Mouse (Mus musculus) heart, postnatal 14 days (tissue): ENCODE results near the gene Ap1b1. TPM values are rescaled to one million over a fixed set of nuclear protein-coding genes. Genes with fewer than 3 reads are reported as not detected.

Experiments used
- DNase-seq, 2 experiments: peaks; one replicate each; pipeline ENCODE4 v3.0.0; 2021 to 2022
- intact Hi-C: fragments of 180-260 bp; cut with DNase I; formaldehyde crosslinking; loops from one replicate; pipeline ENCODE4 v1.15.1; 2025
- long read RNA-seq, 2 experiments: library from polyadenylated mRNA; stranded (forward); transcript quantifications; one replicate each; pipeline ENCODE4 v2.0.0; 2021
- total RNA-seq, 2 experiments: library from RNA; stranded (reverse); gene quantifications; 2 replicates each; pipeline ENCODE4 v1.2.3; 2021

Gene Ap1b1
- total RNA-seq: 10 to 100 TPM; 48.9 to 51.7 TPM
- long read RNA-seq, experiment 1, full-length matches to known transcripts: 20 of 51 reads
- long read RNA-seq, experiment 1, partial matches to known transcripts: 19 of 51 reads
- long read RNA-seq, experiment 1, other reads (novel, unspliced or antisense): 12 of 51 reads
- long read RNA-seq, experiment 2, full-length matches to known transcripts: 12 of 39 reads
- long read RNA-seq, experiment 2, partial matches to known transcripts: 18 of 39 reads
- long read RNA-seq, experiment 2, other reads (novel, unspliced or antisense): 9 of 39 reads

GRCm38 (mm10) chr11:4986695-4987486, at the start of gene Ap1b1:
Gene Ap1b1, plus strand, starts transcription at chr11:4986824.
- intact Hi-C loops: no loop called here
- DNase-seq: peak; percentile 91

- no peak for DNase-seq
- intact Hi-C loops: no loop called here
Measured at GRCm38 (mm10) chr11:4946530-4946929, 40.1 kb upstream of the Ap1b1 start.

- peak; percentile 27 to 34 for DNase-seq
- intact Hi-C loops: no loop called here
Measured at GRCm38 (mm10) chr11:4946947-4947812, 39.4 kb upstream of the Ap1b1 start.

DNA sequence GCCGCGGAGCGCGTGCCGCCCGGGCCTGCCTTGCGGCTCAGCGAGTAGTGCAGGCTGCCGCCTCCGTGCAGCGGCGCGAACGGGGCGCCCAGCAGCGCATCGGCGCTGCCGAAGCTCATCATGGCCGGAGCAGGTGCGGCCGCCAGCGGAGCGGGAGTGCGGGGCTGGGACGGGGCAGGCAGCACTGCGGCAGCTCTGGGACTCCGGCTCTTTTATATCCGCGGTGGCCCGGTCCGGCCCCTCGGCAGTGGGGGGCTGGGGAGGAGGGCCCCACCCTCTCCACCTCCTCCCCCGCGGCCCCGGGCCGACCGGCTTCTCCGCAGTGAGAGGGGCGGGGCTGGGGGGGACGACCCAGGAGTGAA, 38.8 kb upstream of the Ap1b1 start, which contains the start of gene Nefh:
TSS of gene Nefh (minus strand) at position 252 of the 362 bp plus-strand sequence.
- intact Hi-C loops: no loop called here
- DNase-seq: no peak

DNA sequence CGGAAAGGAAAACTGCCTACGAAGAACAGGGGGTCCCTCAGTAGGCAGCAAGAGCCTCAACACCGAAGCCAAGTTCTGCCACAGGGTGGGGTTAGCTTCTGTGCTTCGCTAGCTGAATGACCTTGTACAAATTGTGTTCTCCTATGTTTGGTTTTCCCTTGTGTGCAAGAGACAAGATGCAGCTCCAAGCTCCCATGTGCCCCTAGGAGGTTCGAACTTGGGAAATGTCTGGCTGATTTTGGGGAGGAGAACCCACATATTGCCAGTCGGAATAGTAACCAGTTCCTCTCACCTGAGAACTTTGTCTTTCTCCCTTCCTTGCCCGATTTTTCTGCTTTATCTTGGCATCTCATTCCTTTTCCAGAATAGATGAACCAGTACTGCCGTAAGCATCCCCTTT, 37.8 kb upstream of the Ap1b1 start:
- no peak for DNase-seq
- intact Hi-C loops: no loop called here

GRCm38 (mm10) chr11:4949256-4950044, 37.2 kb upstream of the Ap1b1 start:
- intact Hi-C loops: no loop called here
- peak; percentile 36 to 72 for DNase-seq

DNA sequence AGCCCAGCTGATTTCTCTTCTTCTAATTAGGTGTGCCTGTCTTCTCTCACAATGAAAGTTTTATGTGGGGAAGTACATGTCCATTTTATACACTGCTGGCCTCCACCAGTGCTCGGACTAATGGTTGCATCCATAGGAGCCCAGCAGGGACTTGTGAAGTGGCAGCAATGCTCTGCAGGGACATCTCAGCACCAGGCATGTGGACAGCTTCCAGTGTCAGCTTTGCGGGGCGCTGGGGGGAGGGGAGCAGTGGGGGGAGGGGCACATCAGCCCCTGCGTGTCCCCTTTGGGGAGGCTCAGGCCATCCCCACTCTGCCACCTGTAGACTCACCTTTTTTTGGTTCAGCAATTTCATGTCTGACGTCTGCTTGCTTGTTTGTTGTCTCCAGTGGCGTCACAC, 33.2 kb upstream of the Ap1b1 start:
- intact Hi-C loops: no loop called here
- no peak for DNase-seq

GRCm38 (mm10) chr11:4953918-4954317, 32.7 kb upstream of the Ap1b1 start:
- peak in 1 of 2 experiments; percentile 9 for DNase-seq

DNA sequence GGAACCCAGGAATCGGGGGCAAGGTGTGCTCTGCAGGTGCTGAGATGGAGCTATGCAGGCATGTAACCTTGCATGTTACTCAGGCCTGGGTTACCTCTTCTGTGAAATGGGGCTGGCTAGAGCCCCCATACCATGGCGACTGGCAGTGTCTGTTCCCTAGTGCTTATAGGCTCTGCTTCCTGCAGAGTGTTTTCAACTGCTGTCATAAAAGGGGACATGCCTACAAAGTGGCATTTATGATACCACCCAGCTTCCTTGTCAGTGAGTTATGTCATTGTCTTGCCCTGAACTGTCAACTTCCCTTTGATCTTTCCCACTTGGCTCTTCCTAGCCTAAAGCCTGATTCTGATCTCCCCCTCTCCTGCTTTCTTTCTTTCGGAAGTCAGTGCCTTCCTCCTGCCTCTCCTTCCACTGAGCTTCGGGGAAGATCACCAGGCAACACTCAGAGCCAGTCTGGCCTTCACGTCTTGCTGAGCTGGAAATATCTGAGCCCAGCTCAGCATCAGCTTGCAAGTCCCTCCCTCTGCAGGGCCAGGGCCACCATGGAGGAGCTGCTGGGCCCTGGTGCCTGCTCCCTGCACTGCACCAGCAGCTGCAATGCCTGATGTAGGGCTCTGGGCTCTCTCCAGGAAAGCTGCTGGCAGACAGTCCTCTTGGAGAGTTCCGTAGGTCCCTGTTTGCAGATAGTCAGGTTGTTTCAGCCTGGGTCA, 23.4 kb upstream of the Ap1b1 start:
- intact Hi-C loops: no loop called here
- DNase-seq: no peak

More at GRCm38 (mm10) chr11:4953918-4954317, 32.7 kb upstream of the Ap1b1 start:
- intact Hi-C loops: no loop called here

GRCm38 (mm10) chr11:4966325-4966724, 20.3 kb upstream of the Ap1b1 start:
- DNase-seq: no peak
- intact Hi-C loops: no loop called here

GRCm38 (mm10) chr11:4966888-4967287, 19.7 kb upstream of the Ap1b1 start:
- DNase-seq: no peak
- intact Hi-C loops: no loop called here

- DNase-seq: no peak
- intact Hi-C loops: no loop called here
Measured at GRCm38 (mm10) chr11:4967549-4967948, 19.1 kb upstream of the Ap1b1 start.

GRCm38 (mm10) chr11:4968376-4968775, 18.2 kb upstream of the Ap1b1 start:
- DNase-seq: peak; percentile 53 to 56
- intact Hi-C loops: no loop called here

DNA sequence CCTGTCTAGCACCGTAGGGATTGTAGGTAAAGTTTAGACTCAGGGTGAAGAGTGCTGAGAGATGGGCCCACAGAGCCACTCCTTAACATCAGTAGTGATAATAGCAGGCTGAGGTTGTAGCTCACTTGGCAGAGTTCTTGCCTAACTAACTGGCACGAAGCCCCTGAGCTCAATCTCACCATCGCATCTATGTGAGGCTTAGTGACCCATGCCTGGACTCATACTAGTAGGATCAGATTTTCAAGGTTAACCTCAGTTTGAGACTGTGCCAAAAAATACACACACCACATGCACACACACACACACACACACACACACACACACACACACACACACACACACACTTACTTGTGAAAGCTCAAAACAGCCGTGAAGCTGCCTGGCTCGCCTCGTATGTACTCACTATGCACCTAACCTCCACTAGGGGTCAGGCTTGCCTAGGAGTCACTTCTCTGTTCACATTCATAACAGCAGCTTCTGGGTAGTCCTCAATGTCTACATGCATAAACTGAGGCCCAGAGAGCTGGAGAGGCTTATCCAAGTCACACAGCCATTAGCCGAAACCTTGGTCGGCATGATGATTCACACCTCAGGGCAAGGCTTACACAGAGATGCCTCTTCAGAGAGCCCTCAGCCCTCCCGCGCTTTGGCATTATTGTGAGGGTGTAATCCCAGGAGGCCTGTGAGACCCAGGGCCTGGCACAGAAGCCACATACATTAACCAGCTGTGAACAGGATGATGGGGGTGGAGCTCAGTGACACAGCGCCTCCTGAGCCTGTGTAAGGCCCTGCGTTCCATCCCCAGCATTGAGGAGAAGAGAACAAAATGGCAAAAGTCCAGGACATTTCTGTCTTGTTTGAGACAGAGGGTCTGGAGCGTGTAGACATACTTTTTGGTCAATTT, 13.4 kb upstream of the Ap1b1 start:
- intact Hi-C loops: no loop called here
- peak; percentile 44 to 69 for DNase-seq

DNA sequence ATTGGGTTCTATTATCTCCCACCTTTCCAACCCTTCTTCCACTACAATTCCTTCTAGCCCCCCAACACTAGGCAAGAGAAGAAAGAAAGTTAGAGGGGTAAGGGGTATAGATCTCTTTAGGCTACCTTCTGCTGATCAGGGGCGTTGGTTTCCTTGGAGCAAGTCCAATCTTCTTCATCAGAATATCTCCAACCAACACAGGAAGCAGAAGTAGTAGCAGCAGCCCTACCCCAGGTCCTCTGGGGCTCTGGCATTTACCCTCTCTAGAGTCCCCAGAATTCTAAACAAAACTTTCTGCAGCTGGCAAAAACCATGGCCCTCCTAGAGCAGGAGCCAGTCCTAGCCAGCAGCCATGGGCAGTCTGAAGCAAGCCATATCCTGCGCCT, 12.8 kb upstream of the Ap1b1 start:
- DNase-seq: no peak
- intact Hi-C loops: loop anchor here (2.0 kb wide), 1 partner anchor 57 kb away; no protein-coding TSS in a partner anchor

GRCm38 (mm10) chr11:4974376-4975122, 12.1 kb upstream of the Ap1b1 start:
- intact Hi-C loops: loop anchor here (2.0 kb wide), 1 partner anchor 58 kb away; no protein-coding TSS in a partner anchor
- no peak for DNase-seq

- DNase-seq: peak; percentile 68 to 85
- intact Hi-C loops: loop anchor here (2.0 kb wide), 1 partner anchor 59 kb away; no protein-coding TSS in a partner anchor
Measured at GRCm38 (mm10) chr11:4975623-4976022, 11.0 kb upstream of the Ap1b1 start.

- intact Hi-C loops: no loop called here
- DNase-seq: no peak
Measured at GRCm38 (mm10) chr11:4983010-4983409, 3.6 kb upstream of the Ap1b1 start.
